Comparison of ENCODE assay signal across 8 mouse cellular contexts in the genomic region with DNA sequence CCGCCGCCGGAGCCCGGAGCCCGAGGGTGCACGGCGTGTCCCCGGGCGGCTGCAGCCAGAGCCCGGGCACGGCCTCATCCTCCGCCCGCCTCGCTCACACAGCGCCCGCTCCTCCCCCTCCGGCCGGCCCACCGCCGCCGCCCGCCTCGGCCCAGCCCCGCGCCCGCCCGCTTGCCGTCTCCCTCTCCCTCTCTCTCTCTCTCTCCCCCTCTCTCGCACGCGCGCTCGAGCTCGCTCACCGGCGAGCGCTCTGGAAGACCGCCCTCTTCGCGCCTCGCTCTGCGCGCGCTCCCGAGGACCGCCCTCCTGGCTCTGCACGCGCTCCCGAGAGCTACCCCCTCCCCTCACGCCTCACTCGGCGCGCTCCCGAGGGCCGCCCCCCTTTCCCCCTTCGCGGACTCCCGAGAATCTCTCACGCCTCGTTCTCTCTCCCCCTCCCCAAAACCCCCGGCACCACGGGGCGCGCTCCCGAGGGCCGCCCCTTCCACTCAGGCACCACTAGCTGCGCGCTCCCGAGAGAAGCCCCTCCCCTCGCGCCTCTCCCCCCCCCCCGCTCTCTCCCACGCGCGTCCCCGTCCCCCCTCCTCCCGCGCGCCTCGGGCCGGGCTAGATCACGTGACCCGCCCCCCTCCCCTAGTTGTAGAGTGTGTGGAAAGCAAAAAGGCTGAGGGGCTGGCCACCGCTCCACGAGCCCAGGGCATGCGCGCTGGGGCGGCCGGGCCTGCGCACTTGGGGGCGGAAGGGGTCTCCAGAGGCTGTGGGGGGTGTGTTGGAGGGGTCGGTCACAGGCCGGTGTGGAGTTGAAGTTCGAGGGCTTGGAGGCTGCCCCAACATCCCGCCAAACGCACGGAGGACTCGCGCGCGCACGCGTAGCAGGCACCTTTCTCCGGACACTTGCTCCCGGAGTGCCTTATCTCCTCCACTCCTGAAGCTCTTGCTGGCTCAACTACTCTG. TPM values are rescaled to one million over a fixed set of nuclear protein-coding genes. Genes with fewer than 3 reads are reported as not detected.
DNase-seq lines count a peak whose midpoint lies in the region; ATAC-seq and TF ChIP-seq lines count a peak whose summit lies in the region.

A gene (minus strand): TSS at position 227 of the 954 bp plus-strand sequence.

- H3K9ac ChIP-seq in hindbrain, postnatal 0 days (replicated peaks; ENCODE audit: low read length) = peak within 1 kb of the TSS; percentile 80

- peak within 1 kb of the TSS; percentile 83 for H3K27ac ChIP-seq in hindbrain, postnatal 0 days

- DNase-seq in adrenal gland, adult 2 months = peak; percentile 96
- DNase-seq in gastrocnemius, postnatal 10 days = peak; percentile 88
- DNase-seq in hindbrain, postnatal 0 days (ENCODE audit: low spot score) = peak; percentile 97
- DNase-seq in left cerebral cortex, adult 9 months (ENCODE audit: low spot score in 2 of 2) = peak; percentile 66 to 79
- peak; percentile 87 for DNase-seq in right cerebral cortex, postnatal 14 days
- DNase-seq in urinary bladder, postnatal 4 days (ENCODE audit: low spot score in 2 of 2) = peak; percentile 89 to 91

- H3K4me3 ChIP-seq in hindbrain, postnatal 0 days (ENCODE audit: low read length) = peak within 1 kb of the TSS; percentile 88

- ATAC-seq in common myeloid progenitor, adult 5-6 weeks (replicated peaks; ENCODE audit: low read depth, poor library complexity, severe bottlenecking) = peak; percentile 57
- ATAC-seq in hindbrain, postnatal 0 days = peak; percentile 92
- peak; percentile 57 for ATAC-seq in megakaryocyte, adult 5-6 weeks (ENCODE audit: poor library complexity, severe bottlenecking)

- peaks cover 12% of the 10 kb centered on the region for H3K4me1 ChIP-seq in hindbrain, postnatal 0 days (ENCODE audit: insufficient read depth, low read length)

- H3K36me3 ChIP-seq in hindbrain, postnatal 0 days (ENCODE audit: insufficient read depth, low read length) = no peaks in the 10 kb centered on the region

- H3K27me3 ChIP-seq in hindbrain, postnatal 0 days (ENCODE audit: insufficient read depth, low read length) = no peaks in the 10 kb centered on the region

- peak within 1 kb of the TSS; percentile 72 for H3K4me2 ChIP-seq in hindbrain, postnatal 0 days (ENCODE audit: low read depth, low read length)

- no peaks in the 10 kb centered on the region for H3K9me3 ChIP-seq in hindbrain, postnatal 0 days (ENCODE audit: low read length)

- WGBS in hindbrain, postnatal 0 days = under 1% methylated on average over 72 of the region's 105 CpGs

- TF ChIP-seq CTCF in hindbrain, postnatal 0 days (IDR thresholded peaks at IDR 0.05; ENCODE audit: low read depth) = no peak

RNA-seq across cellular contexts. Expression of the gene that starts here (rescaled TPM):
- 10 to 100 TPM; 20.2 to 46.3 TPM for total RNA-seq in adrenal gland, adult 2 months (2021)
- polyA plus RNA-seq in adrenal gland, adult 2 months (2012; rRNA removed) = 31.0 and 51.6 TPM in 2 replicates
- total RNA-seq in common myeloid progenitor, adult 5-6 weeks (2017) = 5.8 and 10.4 TPM in 2 replicates
- 10 to 100 TPM; 36.2 to 49.1 TPM for total RNA-seq in gastrocnemius, postnatal 10 days (2021)
- total RNA-seq in hindbrain, postnatal 0 days (2014; rRNA removed) = 48.3 and 54.9 TPM in 2 replicates
- 35.2 and 39.3 TPM in 2 replicates for polyA plus RNA-seq in hindbrain, postnatal 0 days (2015; fragmentation: Nextera tagmentation; extraction: Ambion mirVana)
- 0.36 and 0.42 TPM in 2 replicates for total RNA-seq in megakaryocyte, adult 5-6 weeks (2015)
- total RNA-seq in megakaryocyte, adult 5-6 weeks (2017) = 0.04 and 1.1 TPM in 2 replicates

Comparison
In these comparisons a context has a peak if more than half of its experiments do, and no peak if none do; other contexts are left out.
1. Peak in every context shown above with its lines: DNase-seq, ATAC-seq, H3K4me3 ChIP-seq and H3K27ac ChIP-seq.